Mouse (Mus musculus): ENCODE results near the gene Tnfsf13b. TPM values are rescaled to one million over a fixed set of nuclear protein-coding genes. Genes with fewer than 3 reads are reported as not detected.

Tnfsf13b gene
- polyA plus RNA-seq, 1 experiment from 2014 or later, result 0.94 TPM

DNA sequence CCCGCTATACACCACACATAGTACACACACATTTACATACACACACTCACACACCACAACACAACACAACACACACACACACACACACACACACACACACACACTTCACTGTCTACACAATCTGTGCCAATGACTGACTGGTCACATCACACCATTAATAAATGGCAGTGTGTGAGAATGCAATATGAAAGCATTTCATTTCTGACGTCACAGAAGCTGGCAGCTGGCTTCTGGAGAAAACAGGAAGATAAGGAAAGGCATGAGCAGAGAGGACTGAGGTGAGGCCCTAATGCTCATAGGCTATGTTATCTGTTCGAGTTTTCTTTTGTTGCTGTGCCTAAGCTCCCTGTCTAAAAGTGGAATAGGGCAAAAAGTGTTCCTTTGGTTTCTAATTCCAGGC lies 45.3 kb downstream of the Tnfsf13b start:
- 61% methylated on average over 3 of the region's 3 CpGs for WGBS
- Histone ChIP-seq H3K4me1 (no peaks in the 10 kb centered on the region), H3K9ac (no peak overlapping the region), H3K4me3 (replicated peaks) (no peak overlapping the region), H3K9me3 (no peaks in the 10 kb centered on the region), H3K27ac (no peak overlapping the region), H3K27me3 (replicated peaks) (no peaks in the 10 kb centered on the region), H3K36me3 (no peaks in the 10 kb centered on the region), H3K4me2 (no peak overlapping the region)
- no peak for ATAC-seq (ENCODE audit: insufficient read depth, low FRiP score, low read depth)

DNA sequence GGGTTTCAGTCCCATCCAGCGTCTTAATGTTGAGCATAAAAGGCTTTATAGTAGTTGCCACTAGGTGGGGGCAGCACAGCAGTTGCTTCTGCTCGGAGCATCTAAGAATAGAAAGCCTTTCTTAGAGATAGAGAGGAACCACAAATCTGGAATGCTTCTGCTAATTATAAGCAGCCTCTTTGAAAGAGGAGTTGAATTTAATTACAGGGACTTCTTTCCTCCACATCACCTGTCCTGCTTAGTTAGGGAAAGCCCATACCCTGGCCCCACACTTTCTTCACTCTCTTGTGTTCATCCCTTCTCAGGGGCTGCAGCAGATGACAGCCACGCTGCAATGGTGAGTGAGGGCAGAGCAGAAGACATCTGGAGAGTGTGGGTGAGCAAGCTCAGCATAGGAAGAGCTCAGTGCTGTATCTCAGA lies 47.3 kb downstream of the Tnfsf13b start:
- Histone ChIP-seq H3K36me3 (no peaks in the 10 kb centered on the region), H3K9me3 (no peaks in the 10 kb centered on the region), H3K4me1 (peaks cover 4% of the 10 kb centered on the region; the same call in 1 of the 2 replicates), H3K4me3 (replicated peaks) (no peak overlapping the region), H3K27me3 (replicated peaks) (no peaks in the 10 kb centered on the region), H3K27ac (no peak overlapping the region), H3K4me2 (no peak overlapping the region), H3K9ac (no peak overlapping the region)
- ATAC-seq (ENCODE audit: insufficient read depth, low FRiP score, low read depth), result no peak
- 24% methylated on average over 3 of the region's 3 CpGs for WGBS

DNA sequence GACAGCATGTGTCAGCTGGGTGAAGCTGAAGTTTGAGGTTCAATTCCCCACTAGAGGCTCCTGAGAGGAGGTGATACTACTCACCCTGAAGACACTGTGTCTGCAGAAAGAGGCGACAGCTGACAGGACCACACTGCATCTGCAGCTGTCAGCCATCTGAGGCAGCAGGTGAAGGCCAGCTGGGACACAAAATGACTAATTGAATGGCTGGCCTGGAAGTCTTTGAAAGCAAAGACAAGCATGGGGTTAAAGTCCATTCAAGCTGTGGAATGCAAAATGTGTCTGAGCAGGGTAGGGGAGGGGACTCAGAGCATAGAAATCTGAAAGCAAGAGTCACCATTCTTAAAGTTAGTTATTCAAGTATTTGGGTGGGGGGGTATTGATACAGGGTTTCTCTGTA lies 54.7 kb downstream of the Tnfsf13b start:
- H3K36me3 ChIP-seq, result no peaks in the 10 kb centered on the region
- H3K4me2 ChIP-seq, result no peak overlapping the region
- no peak overlapping the region for H3K27ac ChIP-seq
- no peaks in the 10 kb centered on the region for H3K27me3 ChIP-seq (replicated peaks)
- ATAC-seq (ENCODE audit: insufficient read depth, low FRiP score, low read depth), result peak; percentile 27; the same call in 1 of the 2 replicates
- no peak overlapping the region for H3K4me3 ChIP-seq (replicated peaks)
- 36% methylated on average over 1 of the region's 1 CpGs for WGBS
- H3K9me3 ChIP-seq, result no peaks in the 10 kb centered on the region
- peaks cover 4% of the 10 kb centered on the region; the same call in 1 of the 2 replicates for H3K4me1 ChIP-seq
- H3K9ac ChIP-seq, result no peak overlapping the region

DNA sequence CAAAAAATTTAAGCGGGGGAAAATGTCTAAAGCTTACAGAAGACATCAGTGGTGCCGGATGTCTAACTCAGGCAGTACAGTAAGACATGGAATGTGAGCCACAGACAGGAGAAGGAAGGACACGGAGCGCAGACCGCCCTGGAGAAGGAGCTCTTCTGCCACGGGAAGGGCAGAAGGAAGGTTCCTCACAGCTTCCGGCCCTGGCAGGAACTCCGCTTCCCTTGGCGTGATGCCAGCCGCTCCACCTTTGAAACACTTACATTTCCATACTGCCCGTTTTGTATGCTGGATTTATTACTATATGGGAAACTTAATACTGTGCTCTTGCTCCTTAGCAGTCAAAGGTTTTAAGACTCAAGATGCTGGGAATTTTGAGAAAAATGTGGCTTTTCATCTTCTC lies 60.6 kb downstream of the Tnfsf13b start:
- no peaks in the 10 kb centered on the region for H3K4me1 ChIP-seq
- H3K4me2 ChIP-seq, result no peak overlapping the region
- H3K9me3 ChIP-seq, result no peaks in the 10 kb centered on the region
- H3K36me3 ChIP-seq, result no peaks in the 10 kb centered on the region
- no peaks in the 10 kb centered on the region for H3K27me3 ChIP-seq (replicated peaks)
- no peak overlapping the region for H3K27ac ChIP-seq
- no peak overlapping the region for H3K9ac ChIP-seq
- H3K4me3 ChIP-seq (replicated peaks), result no peak overlapping the region
- ATAC-seq (ENCODE audit: insufficient read depth, low FRiP score, low read depth), result no peak
- 62% methylated on average over 11 of the region's 11 CpGs for WGBS

DNA sequence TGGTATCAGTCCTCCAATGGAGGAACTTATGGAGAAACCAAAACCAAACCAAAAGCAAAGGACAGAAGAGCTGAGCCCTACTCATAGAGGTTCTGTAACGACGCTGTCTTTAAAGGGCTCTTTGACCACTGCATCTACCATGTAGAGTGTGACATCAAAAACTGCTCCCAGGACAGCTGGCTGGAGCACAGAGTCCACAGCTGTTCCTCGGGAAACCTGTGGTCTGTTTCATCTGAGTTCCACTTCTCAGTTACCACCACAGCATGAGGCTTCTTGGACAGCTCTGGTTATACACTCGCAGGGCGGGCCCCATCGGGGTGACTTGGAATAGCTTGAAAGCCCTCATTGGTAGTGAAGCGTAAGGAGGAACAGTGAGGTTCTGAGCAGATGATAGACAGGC lies 61.5 kb downstream of the Tnfsf13b start:
- Histone ChIP-seq H3K9me3 (no peaks in the 10 kb centered on the region), H3K9ac (no peak overlapping the region), H3K36me3 (no peaks in the 10 kb centered on the region), H3K4me2 (no peak overlapping the region), H3K27me3 (replicated peaks) (no peaks in the 10 kb centered on the region), H3K4me1 (no peaks in the 10 kb centered on the region), H3K4me3 (replicated peaks) (no peak overlapping the region), H3K27ac (no peak overlapping the region)
- WGBS, result 84% methylated on average over 7 of the region's 7 CpGs
- no peak for ATAC-seq (ENCODE audit: insufficient read depth, low FRiP score, low read depth)

DNA sequence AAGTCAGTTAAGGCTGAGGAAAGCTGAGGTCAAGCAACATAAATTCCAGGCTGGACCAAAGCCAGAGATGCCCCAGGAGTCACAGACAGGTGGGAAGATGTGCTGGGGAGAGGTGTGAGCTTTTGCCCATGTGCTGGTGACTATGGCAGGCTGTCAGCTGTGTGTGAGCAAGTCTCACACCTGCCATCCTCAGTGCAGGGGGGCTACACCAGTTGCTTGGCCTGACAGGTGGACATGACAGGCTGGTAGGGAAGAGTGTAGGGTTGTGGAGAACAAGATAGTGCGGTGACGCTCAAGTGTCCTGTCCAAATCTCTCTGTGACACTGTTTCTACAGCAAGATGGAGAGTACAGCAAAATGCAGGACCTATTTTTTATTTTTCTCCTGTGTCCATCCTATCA lies 66.1 kb downstream of the Tnfsf13b start:
- Histone ChIP-seq H3K36me3 (no peaks in the 10 kb centered on the region), H3K9ac (no peak overlapping the region), H3K9me3 (no peaks in the 10 kb centered on the region), H3K4me1 (no peaks in the 10 kb centered on the region), H3K27me3 (replicated peaks) (no peaks in the 10 kb centered on the region), H3K4me2 (no peak overlapping the region), H3K4me3 (replicated peaks) (no peak overlapping the region), H3K27ac (no peak overlapping the region)
- WGBS, result 83% methylated on average over 2 of the region's 2 CpGs
- no peak for ATAC-seq (ENCODE audit: insufficient read depth, low FRiP score, low read depth)

Other genes with a start within 250 kb of the Tnfsf13b start
- 1.2 and 1.9 TPM in 2 replicates for gene Fam155a, start 235.3 kb upstream of the Tnfsf13b start, polyA plus RNA-seq (2015; fragmentation: Nextera tagmentation; extraction: Ambion mirVana)
- not detected in 2 replicates for gene Gm10217, start 142.2 kb upstream of the Tnfsf13b start, polyA plus RNA-seq (2015; fragmentation: Nextera tagmentation; extraction: Ambion mirVana)
- gene Lig4, start 28.8 kb upstream of the Tnfsf13b start, polyA plus RNA-seq (2015; fragmentation: Nextera tagmentation; extraction: Ambion mirVana), result 4.6 and 4.8 TPM in 2 replicates
- 16.6 and 18.6 TPM in 2 replicates for gene Abhd13, start 28.8 kb upstream of the Tnfsf13b start, polyA plus RNA-seq (2015; fragmentation: Nextera tagmentation; extraction: Ambion mirVana)
- 2.3 TPM in 2 replicates for gene Myo16, start 147.4 kb downstream of the Tnfsf13b start, polyA plus RNA-seq (2015; fragmentation: Nextera tagmentation; extraction: Ambion mirVana)

Data from stomach, embryonic 15.5 days (tissue).